Mouse (Mus musculus) G1E (cell line): ENCODE measurements at regions not wholly inside any gene's neighbourhood (a gene's known extent, or its start where the extent isn't known, plus 50 kb on each side); places are given as distances from the start of the nearest gene placed in this dataset.

Source experiments
- CTCF ChIP-seq: IDR thresholded peaks from 2 replicates; pipeline ENCODE4 v1.5.1; 2012; ENCODE audit warnings: low read depth, low read length, inconsistent platforms, mixed read lengths
- GATA1 ChIP-seq: IDR thresholded peaks from 2 replicates; pipeline ENCODE4 v1.6.1; 2012; ENCODE audit warnings: borderline replicate concordance, low read length, inconsistent platforms, mixed read lengths
- GATA2 ChIP-seq: IDR thresholded peaks from 2 replicates; pipeline ENCODE4 v1.6.1; 2012; ENCODE audit warnings: low read depth, low read length, inconsistent platforms, borderline replicate concordance
- POLR2AphosphoS5 ChIP-seq: IDR thresholded peaks from 2 replicates; pipeline ENCODE4 v1.6.1; 2012; ENCODE audit warnings: low read depth, low read length, inconsistent platforms; ENCODE audit not compliant: insufficient replicate concordance
- TAL1 ChIP-seq: conservative IDR thresholded peaks from 2 replicates; pipeline ENCODE4 v1.6.1; 2012; ENCODE audit warnings: low read depth, low read length, inconsistent platforms, mixed read lengths

- TF ChIP-seq CTCF (no peak), POLR2AphosphoS5 (no peak), GATA1 (no peak), TAL1 (no peak), GATA2 (no peak)
Measured at GRCm38 (mm10) chr5:133806891-133807290, 292.6 kb upstream of the Castor2 start.
